Mouse (Mus musculus): Measurements from ENCODE around the gene Wnt6. TPM values are rescaled to one million over a fixed set of nuclear protein-coding genes. Genes with fewer than 3 reads are reported as not detected.

Wnt6 gene
- 0.22 and 0.49 TPM in 2 replicates for polyA plus RNA-seq (2015; fragmentation: Nextera tagmentation; extraction: Ambion mirVana)

DNA sequence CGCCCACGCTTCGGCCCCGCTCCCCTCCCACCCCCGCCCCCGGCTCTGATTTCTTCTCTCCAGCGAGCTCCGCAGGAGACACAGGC, at the start of gene Wnt6:
Wnt6 (plus strand) TSS at position 48 of the 86 bp plus-strand sequence.
- peaks cover 21% of the 10 kb centered on the region; the same call in 1 of the 2 replicates for H3K4me1 ChIP-seq (ENCODE audit: control insufficient read depth, insufficient read depth, low read length)
- H3K4me2 ChIP-seq (ENCODE audit: low read depth, low read length): peak within 1 kb of the TSS; percentile 94
- peak within 1 kb of the TSS; percentile 52 for H3K4me3 ChIP-seq (ENCODE audit: low read length)
- no peak for ATAC-seq
- H3K9ac ChIP-seq (ENCODE audit: low read depth, low read length): peak within 1 kb of the TSS; percentile 54
- no peaks in the 10 kb centered on the region for H3K36me3 ChIP-seq (ENCODE audit: control insufficient read depth, insufficient read depth, low read length)
- no peak within 1 kb of the TSS for H3K27ac ChIP-seq (ENCODE audit: low read length)
- H3K9me3 ChIP-seq (ENCODE audit: control insufficient read depth, low read length): no peaks in the 10 kb centered on the region
- 0% methylated on average over 4 of the region's 8 CpGs for WGBS
- H3K27me3 ChIP-seq (replicated peaks; ENCODE audit: control insufficient read depth, insufficient read depth, low read length): peaks cover 59% of the 10 kb centered on the region

DNA sequence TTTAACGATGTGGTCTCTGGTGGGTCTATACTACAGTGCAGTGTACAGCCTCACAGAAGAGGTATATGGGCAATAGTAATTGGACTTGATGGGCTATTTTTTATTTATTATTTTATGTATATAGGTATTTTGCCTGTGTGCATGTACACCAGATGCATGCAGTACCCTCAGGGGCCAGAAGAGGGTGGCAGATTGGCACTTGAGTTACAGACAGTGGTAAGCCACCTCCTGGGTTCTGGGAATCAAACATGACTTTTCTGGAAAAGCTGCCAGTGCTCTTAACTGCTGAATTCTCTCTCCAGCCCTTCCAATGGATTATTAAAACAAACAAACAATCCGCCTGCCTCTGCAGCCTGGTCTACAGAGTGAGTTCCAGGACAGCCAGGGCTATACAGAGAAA, 47.9 kb upstream of the Wnt6 start:
- Histone ChIP-seq H3K4me3 (ENCODE audit: low read length) (no peak overlapping the region), H3K27ac (ENCODE audit: low read length) (no peak overlapping the region), H3K27me3 (replicated peaks; ENCODE audit: control insufficient read depth, insufficient read depth, low read length) (no peaks in the 10 kb centered on the region), H3K36me3 (ENCODE audit: control insufficient read depth, insufficient read depth, low read length) (no peaks in the 10 kb centered on the region), H3K4me2 (ENCODE audit: low read depth, low read length) (no peak overlapping the region), H3K9me3 (ENCODE audit: control insufficient read depth, low read length) (no peaks in the 10 kb centered on the region), H3K4me1 (ENCODE audit: control insufficient read depth, insufficient read depth, low read length) (0 out of 2 replicates have a peak, but pooled peaks cover 3% of the 10 kb centered on the region), H3K9ac (ENCODE audit: low read depth, low read length) (no peak overlapping the region)
- 74% methylated on average over 2 of the region's 2 CpGs for WGBS
- no peak for ATAC-seq

DNA sequence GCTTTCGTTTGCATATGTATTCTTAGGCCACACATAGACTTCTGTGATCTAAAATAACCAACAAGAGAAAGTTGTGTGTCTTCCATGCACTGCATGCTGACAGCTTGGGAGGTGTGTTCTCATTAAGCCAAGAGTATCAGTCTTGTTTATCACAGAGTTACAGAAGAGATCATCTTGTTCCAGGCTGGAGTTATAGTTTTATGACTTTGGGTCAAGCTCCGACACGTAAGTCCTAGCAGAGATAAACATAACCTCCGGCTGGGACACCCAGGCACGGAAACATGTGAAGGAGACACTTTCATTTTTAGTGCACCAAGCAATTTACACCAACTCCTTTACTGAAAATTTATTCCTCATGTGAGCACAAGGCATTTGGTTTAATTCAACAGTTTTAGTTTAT, 45.6 kb upstream of the Wnt6 start:
- 36% methylated on average over 5 of the region's 5 CpGs for WGBS
- Histone ChIP-seq H3K36me3 (ENCODE audit: control insufficient read depth, insufficient read depth, low read length) (no peaks in the 10 kb centered on the region), H3K4me3 (ENCODE audit: low read length) (no peak overlapping the region), H3K9me3 (ENCODE audit: control insufficient read depth, low read length) (no peaks in the 10 kb centered on the region), H3K9ac (ENCODE audit: low read depth, low read length) (peak overlapping the region; percentile 27; the same call in 1 of the 2 replicates), H3K27me3 (replicated peaks; ENCODE audit: control insufficient read depth, insufficient read depth, low read length) (no peaks in the 10 kb centered on the region), H3K4me2 (ENCODE audit: low read depth, low read length) (peak overlapping the region; percentile 18; the same call in 1 of the 2 replicates), H3K4me1 (ENCODE audit: control insufficient read depth, insufficient read depth, low read length) (0 out of 2 replicates have a peak, but pooled peaks cover 3% of the 10 kb centered on the region), H3K27ac (ENCODE audit: low read length) (peak overlapping the region; percentile 39; the same call in 1 of the 2 replicates)
- peak; percentile 77 for ATAC-seq

DNA sequence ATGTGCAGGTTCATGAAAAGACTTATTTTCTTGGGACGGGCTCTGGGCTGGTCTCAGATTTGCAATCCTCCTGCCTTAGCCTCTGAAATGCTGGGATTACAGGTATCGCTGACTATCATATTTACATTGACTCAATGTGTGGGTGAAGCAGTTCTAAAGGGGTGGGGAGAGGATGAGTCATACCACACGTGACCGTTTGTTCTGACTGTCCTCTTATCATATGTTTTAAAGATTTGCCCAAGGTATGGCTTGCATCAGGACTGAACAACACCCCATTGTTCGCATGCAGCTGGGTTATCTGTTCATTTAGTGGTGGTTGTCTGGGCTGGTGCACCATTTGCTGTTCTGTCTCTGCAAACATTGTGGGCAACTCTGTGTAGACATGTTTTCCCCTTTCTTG, 45.0 kb upstream of the Wnt6 start:
- H3K4me2 ChIP-seq (ENCODE audit: low read depth, low read length): no peak overlapping the region
- H3K4me1 ChIP-seq (ENCODE audit: control insufficient read depth, insufficient read depth, low read length): 0 out of 2 replicates have a peak, but pooled peaks cover 3% of the 10 kb centered on the region
- no peak overlapping the region for H3K4me3 ChIP-seq (ENCODE audit: low read length)
- H3K27ac ChIP-seq (ENCODE audit: low read length): peak overlapping the region; percentile 23; the same call in 1 of the 2 replicates
- WGBS: 47% methylated on average over 5 of the region's 5 CpGs
- no peak overlapping the region for H3K9ac ChIP-seq (ENCODE audit: low read depth, low read length)
- H3K27me3 ChIP-seq (replicated peaks; ENCODE audit: control insufficient read depth, insufficient read depth, low read length): no peaks in the 10 kb centered on the region
- no peaks in the 10 kb centered on the region for H3K36me3 ChIP-seq (ENCODE audit: control insufficient read depth, insufficient read depth, low read length)
- no peaks in the 10 kb centered on the region for H3K9me3 ChIP-seq (ENCODE audit: control insufficient read depth, low read length)
- ATAC-seq: peak; percentile 90

DNA sequence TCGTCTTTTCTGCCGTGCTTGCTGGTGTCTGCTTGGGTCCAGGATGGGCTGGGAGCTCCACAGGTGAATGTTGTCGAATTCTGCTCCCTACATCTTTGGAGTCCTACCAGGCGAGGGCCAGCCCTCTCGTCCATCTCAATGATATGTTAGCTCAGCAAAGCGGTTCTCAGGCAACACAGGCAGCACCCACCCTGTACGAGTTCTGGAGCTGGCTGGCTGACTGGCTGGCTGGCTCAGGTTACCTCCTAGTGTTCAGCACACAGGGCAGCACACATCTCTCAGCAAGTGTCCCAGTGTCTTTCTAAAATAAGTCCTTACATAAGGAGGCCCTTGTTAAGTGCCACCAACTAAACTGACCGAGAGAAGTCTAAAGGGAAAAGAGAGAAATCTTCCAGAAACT, 43.2 kb upstream of the Wnt6 start:
- Histone ChIP-seq H3K4me2 (ENCODE audit: low read depth, low read length) (no peak overlapping the region), H3K9me3 (ENCODE audit: control insufficient read depth, low read length) (no peaks in the 10 kb centered on the region), H3K36me3 (ENCODE audit: control insufficient read depth, insufficient read depth, low read length) (no peaks in the 10 kb centered on the region), H3K4me1 (ENCODE audit: control insufficient read depth, insufficient read depth, low read length) (0 out of 2 replicates have a peak, but pooled peaks cover 3% of the 10 kb centered on the region), H3K27me3 (replicated peaks; ENCODE audit: control insufficient read depth, insufficient read depth, low read length) (no peaks in the 10 kb centered on the region), H3K27ac (ENCODE audit: low read length) (no peak overlapping the region), H3K4me3 (ENCODE audit: low read length) (no peak overlapping the region), H3K9ac (ENCODE audit: low read depth, low read length) (no peak overlapping the region)
- WGBS: 68% methylated on average over 8 of the region's 8 CpGs
- no peak for ATAC-seq

DNA sequence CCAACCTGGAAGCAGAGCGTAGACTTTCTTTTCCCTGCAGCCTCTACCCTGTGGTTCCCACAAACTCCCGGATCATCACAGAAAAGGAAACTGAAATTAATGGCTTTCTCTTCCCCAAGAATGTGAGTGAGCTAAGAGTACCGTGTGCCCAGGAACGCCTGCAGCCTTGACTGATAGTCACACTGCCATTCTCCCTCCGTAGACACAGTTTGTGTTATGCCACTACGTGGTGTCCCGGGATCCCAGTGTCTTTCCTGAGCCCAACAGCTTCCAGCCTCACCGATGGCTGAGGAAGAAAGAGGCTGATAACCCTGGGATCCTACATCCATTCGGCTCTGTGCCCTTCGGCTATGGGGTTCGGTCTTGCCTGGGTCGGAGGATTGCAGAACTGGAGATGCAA, 34.7 kb upstream of the Wnt6 start:
- Histone ChIP-seq H3K9ac (ENCODE audit: low read depth, low read length) (no peak overlapping the region), H3K27me3 (replicated peaks; ENCODE audit: control insufficient read depth, insufficient read depth, low read length) (no peaks in the 10 kb centered on the region), H3K4me3 (ENCODE audit: low read length) (no peak overlapping the region), H3K4me1 (ENCODE audit: control insufficient read depth, insufficient read depth, low read length) (no peaks in the 10 kb centered on the region), H3K4me2 (ENCODE audit: low read depth, low read length) (no peak overlapping the region), H3K9me3 (ENCODE audit: control insufficient read depth, low read length) (no peaks in the 10 kb centered on the region), H3K36me3 (ENCODE audit: control insufficient read depth, insufficient read depth, low read length) (no peaks in the 10 kb centered on the region), H3K27ac (ENCODE audit: low read length) (no peak overlapping the region)
- no peak for ATAC-seq
- WGBS: 84% methylated on average over 12 of the region's 12 CpGs

DNA sequence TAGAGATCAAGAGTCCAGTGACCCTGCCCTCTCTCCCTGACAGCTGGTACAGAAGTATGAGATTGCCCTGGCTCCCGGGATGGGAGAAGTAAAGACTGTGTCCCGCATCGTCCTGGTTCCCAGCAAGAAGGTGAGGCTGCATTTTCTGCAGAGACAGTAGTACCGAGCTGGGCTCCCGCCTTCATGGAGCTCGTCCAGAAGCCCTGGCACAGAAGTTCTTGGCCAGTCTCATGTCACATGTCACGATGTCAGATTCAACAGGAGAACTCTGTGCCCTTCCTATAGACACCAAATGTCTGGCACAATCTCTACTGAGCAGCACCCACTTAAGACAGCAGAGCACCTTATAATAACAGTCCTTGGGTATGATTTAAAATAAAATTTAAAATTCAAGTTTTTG, 34.2 kb upstream of the Wnt6 start:
- Histone ChIP-seq H3K27ac (ENCODE audit: low read length) (no peak overlapping the region), H3K4me3 (ENCODE audit: low read length) (no peak overlapping the region), H3K36me3 (ENCODE audit: control insufficient read depth, insufficient read depth, low read length) (no peaks in the 10 kb centered on the region), H3K4me2 (ENCODE audit: low read depth, low read length) (no peak overlapping the region), H3K27me3 (replicated peaks; ENCODE audit: control insufficient read depth, insufficient read depth, low read length) (no peaks in the 10 kb centered on the region), H3K9me3 (ENCODE audit: control insufficient read depth, low read length) (no peaks in the 10 kb centered on the region), H3K9ac (ENCODE audit: low read depth, low read length) (no peak overlapping the region), H3K4me1 (ENCODE audit: control insufficient read depth, insufficient read depth, low read length) (no peaks in the 10 kb centered on the region)
- 84% methylated on average over 7 of the region's 7 CpGs for whole genome bisulfite sequencing
- no peak for ATAC-seq

DNA sequence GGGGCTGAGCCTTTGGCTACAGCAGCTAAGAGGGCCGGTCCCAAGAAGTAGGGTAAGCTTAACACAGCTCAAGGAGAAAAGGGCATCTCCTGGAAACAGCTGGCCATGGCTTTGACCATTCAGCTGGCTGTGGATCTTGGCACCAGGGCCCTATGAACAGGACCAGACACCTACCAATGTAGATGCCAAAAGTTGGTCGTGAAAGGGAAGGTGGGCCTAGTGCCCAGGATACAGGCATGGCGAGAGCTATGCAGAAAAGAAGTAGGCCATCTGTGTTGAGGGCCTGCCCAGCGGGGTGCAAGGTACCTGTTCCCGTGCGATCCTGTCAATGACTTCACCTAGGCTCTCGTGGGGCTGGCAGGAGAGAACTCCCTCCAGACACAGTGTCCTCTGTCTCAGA, 30.8 kb upstream of the Wnt6 start:
- Histone ChIP-seq H3K4me1 (ENCODE audit: control insufficient read depth, insufficient read depth, low read length) (no peaks in the 10 kb centered on the region), H3K9me3 (ENCODE audit: control insufficient read depth, low read length) (no peaks in the 10 kb centered on the region), H3K9ac (ENCODE audit: low read depth, low read length) (no peak overlapping the region), H3K27ac (ENCODE audit: low read length) (no peak overlapping the region), H3K36me3 (ENCODE audit: control insufficient read depth, insufficient read depth, low read length) (no peaks in the 10 kb centered on the region), H3K27me3 (replicated peaks; ENCODE audit: control insufficient read depth, insufficient read depth, low read length) (no peaks in the 10 kb centered on the region), H3K4me3 (ENCODE audit: low read length) (no peak overlapping the region), H3K4me2 (ENCODE audit: low read depth, low read length) (no peak overlapping the region)
- whole genome bisulfite sequencing: 75% methylated on average over 7 of the region's 7 CpGs
- ATAC-seq: no peak

DNA sequence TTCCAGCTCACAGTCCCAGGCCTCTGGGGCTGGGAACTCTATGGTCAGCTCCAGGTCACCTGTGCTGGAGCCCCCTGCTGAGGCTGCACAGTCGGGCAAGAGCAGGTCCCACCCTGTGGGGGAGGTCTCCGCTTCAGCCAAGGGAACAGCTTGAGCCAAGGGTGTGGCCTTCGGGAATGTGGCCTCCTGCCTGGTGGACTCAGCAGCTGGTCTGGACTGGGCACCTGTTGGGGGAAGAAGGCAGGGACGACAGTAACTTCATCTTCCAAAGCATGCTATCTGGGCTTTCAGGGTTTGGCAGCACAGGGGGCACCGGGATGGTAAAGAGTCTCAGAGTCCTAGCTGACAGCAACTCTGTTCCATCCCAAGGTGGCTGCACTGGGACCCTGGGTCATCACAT, 24.4 kb upstream of the Wnt6 start:
- Histone ChIP-seq H3K27me3 (replicated peaks; ENCODE audit: control insufficient read depth, insufficient read depth, low read length) (0 out of 2 replicates have a peak, but pooled peaks cover 8% of the 10 kb centered on the region), H3K4me3 (ENCODE audit: low read length) (no peak overlapping the region), H3K27ac (ENCODE audit: low read length) (no peak overlapping the region), H3K36me3 (ENCODE audit: control insufficient read depth, insufficient read depth, low read length) (no peaks in the 10 kb centered on the region), H3K4me1 (ENCODE audit: control insufficient read depth, insufficient read depth, low read length) (0 out of 2 replicates have a peak, but pooled peaks cover 11% of the 10 kb centered on the region), H3K9ac (ENCODE audit: low read depth, low read length) (no peak overlapping the region), H3K4me2 (ENCODE audit: low read depth, low read length) (no peak overlapping the region), H3K9me3 (ENCODE audit: control insufficient read depth, low read length) (no peaks in the 10 kb centered on the region)
- no peak for ATAC-seq
- 62% methylated on average over 5 of the region's 5 CpGs for WGBS

DNA sequence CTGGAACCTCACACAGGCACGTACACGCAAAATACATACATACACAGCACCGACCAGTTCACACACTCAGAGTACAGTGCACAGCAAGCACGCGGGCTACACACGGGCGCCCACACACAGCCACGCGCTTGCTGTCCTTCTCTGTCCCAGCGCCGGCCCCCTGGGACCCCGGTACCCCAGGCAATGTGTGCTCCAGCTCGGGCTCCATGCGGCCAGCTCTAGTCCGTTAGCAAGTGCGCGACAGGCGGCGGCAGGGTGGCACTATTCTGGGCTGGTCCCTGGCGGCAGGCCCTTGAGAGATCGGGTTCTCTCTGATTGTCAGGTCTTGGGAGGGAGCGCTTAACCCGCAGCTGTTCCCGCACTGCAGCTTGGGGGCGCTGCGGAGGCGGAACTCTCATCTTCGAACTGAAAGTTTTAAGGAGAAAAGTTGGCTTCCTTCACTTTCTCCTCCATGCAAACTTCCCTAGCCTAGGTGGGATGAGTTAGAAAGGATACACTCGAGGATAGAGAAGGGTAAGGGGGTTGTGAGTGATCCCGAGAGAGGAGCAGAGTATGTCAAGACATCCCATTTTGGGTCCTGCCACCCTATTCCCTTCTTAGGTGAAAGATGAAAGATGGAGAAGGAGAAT, 22.9 kb upstream of the Wnt6 start, which contains the start of gene Prkag3:
Prkag3 (minus strand) TSS at position 579 of the 629 bp plus-strand sequence.
- Histone ChIP-seq H3K4me2 (ENCODE audit: low read depth, low read length) (peak within 1 kb of the TSS; percentile 42), H3K4me3 (ENCODE audit: low read length) (peak within 1 kb of the TSS; percentile 17), H3K9ac (ENCODE audit: low read depth, low read length) (peak within 1 kb of the TSS; percentile 15; the same call in 1 of the 2 replicates), H3K9me3 (ENCODE audit: control insufficient read depth, low read length) (no peaks in the 10 kb centered on the region), H3K36me3 (ENCODE audit: control insufficient read depth, insufficient read depth, low read length) (no peaks in the 10 kb centered on the region), H3K4me1 (ENCODE audit: control insufficient read depth, insufficient read depth, low read length) (0 out of 2 replicates have a peak, but pooled peaks cover 11% of the 10 kb centered on the region), H3K27me3 (replicated peaks; ENCODE audit: control insufficient read depth, insufficient read depth, low read length) (0 out of 2 replicates have a peak, but pooled peaks cover 8% of the 10 kb centered on the region), H3K27ac (ENCODE audit: low read length) (no peak within 1 kb of the TSS)
- ATAC-seq: peak; percentile 53
- WGBS: 12% methylated on average over 30 of the region's 30 CpGs
